Mouse (Mus musculus) embryonic fibroblast, embryonic 13.5 days (primary cell): ENCODE measurements around the gene Asb8.

Source experiments
- CTCF ChIP-seq: IDR thresholded peaks from 2 replicates; pipeline ENCODE4 v1.5.1; 2011; ENCODE audit warnings: mild to moderate bottlenecking, control low read depth, low read length, moderate library complexity, borderline replicate concordance; ENCODE audit not compliant: insufficient read depth
- POLR2A ChIP-seq: IDR thresholded peaks from 2 replicates; pipeline ENCODE4 v1.6.1; 2011; ENCODE audit warnings: low read depth, mild to moderate bottlenecking, control low read depth, low read length, moderate library complexity

DNA sequence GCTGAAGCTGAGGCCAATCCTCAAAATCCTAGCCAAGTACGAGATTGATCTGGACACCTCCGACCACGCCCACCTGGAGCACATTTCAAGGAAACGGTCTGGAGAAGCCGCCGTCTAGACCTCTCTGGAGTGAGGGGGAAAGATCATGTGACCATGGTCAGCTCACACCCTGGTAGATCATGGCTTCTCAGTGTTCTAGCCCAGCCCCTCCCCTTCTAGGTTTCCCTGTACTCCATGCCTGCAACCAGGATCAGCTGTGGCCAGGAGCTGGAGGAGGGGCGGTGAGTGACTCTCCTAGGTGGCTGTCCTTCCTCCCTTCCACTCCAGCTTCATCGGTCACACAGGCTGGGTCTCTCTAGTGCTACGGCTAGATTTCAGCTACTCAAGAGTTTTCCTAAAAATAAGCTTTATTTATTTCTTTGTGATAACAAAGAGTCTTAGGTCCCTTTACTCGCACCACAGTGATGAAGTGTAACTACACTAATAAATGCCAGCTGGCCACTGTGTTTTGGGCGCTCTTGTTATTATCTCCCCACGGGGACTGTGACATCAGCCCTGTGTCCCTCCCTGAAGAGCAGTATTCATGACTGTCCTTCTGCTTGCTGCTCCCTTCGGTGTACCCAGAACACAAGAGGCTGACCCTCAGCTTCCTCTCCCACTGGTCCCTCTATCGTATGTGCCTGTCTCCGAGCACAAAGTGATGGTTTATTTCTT is 33.3 kb downstream of the Asb8 start:
- no peak for TF ChIP-seq CTCF
- no peak for TF ChIP-seq POLR2A
